Mouse (Mus musculus) hindbrain, postnatal 0 days (tissue): ENCODE results near the gene Olfr1107. TPM values are rescaled to one million over a fixed set of nuclear protein-coding genes. Genes with fewer than 3 reads are reported as not detected.

Experiments used
- ATAC-seq: fragments of 200-750 bp; cut with Nextera tagmentation; 2 replicates; pipeline ENCODE4 v1.8.0; 2017; ENCODE audit warnings: mild to moderate bottlenecking, moderate TSS enrichment, moderate library complexity
- DNase-seq: peaks from one replicate; pipeline ENCODE4 v3.0.0-alpha.2; 2015; ENCODE audit warnings: low spot score
- H3K27ac ChIP-seq: fragments of 300-500 bp; sonication (generic); 2 replicates; pipeline ENCODE4 v1.5.1; 2014; ENCODE audit warnings: mild to moderate bottlenecking
- H3K27me3 ChIP-seq: fragments of 300-500 bp; sonication (generic); 2 replicates; pipeline ENCODE4 v1.6.1; 2014; ENCODE audit warnings: low read length, mixed read lengths; ENCODE audit not compliant: insufficient read depth
- H3K36me3 ChIP-seq: fragments of 300-500 bp; sonication (generic); 2 replicates; pipeline ENCODE4 v1.6.1; 2014; ENCODE audit warnings: low read length, mixed read lengths; ENCODE audit not compliant: insufficient read depth
- H3K4me1 ChIP-seq: fragments of 300-500 bp; sonication (generic); 2 replicates; pipeline ENCODE4 v1.6.1; 2014; ENCODE audit warnings: antibody characterized with exemption, low read length, mixed read lengths; ENCODE audit not compliant: insufficient read depth
- H3K4me2 ChIP-seq: fragments of 300-500 bp; sonication (generic); 2 replicates; pipeline ENCODE4 v1.6.1; 2014; ENCODE audit warnings: low read depth, mild to moderate bottlenecking, low read length, moderate library complexity, mixed read lengths
- H3K4me3 ChIP-seq: fragments of 300-500 bp; sonication (generic); 2 replicates; pipeline ENCODE4 v1.5.1; 2014; ENCODE audit warnings: low read length
- H3K9ac ChIP-seq: fragments of 300-500 bp; sonication (generic); replicated peaks from 2 replicates; pipeline ENCODE4 v1.6.1; 2014; ENCODE audit warnings: mild to moderate bottlenecking, low read length, moderate library complexity, mixed read lengths
- H3K9me3 ChIP-seq: fragments of 300-500 bp; sonication (generic); 2 replicates; pipeline ENCODE4 v1.6.1; 2016; ENCODE audit warnings: low read length, mixed read lengths
- CTCF ChIP-seq: IDR thresholded peaks from 2 replicates; pipeline ENCODE4 v1.5.1; 2016; ENCODE audit warnings: antibody characterized with exemption, control low read depth, low read depth
- WGBS: fragments of 180-500 bp; shearing (Covaris S2); extraction: QIAGEN DNeasy Blood & Tissue Kit; methylation state at CpG from one replicate; pipeline ENCODE4 v1.1.7; 2014; 5-methylcytosine and 5-hydroxymethylcytosine counted together
- polyA plus RNA-seq: library from polyadenylated mRNA; unstranded; fragments of >200 nt; fragmentation: Nextera tagmentation; extraction: Ambion mirVana; gene quantifications from 2 replicates; pipeline ENCODE4 v1.2.1, GENCODE M21; 2015
- total RNA-seq: library from RNA; depleted of rRNA; stranded (reverse); fragments of >200 nt; gene quantifications from 2 replicates; pipeline ENCODE4 v1.2.3, GENCODE M21; 2014; rRNA removed

Olfr1107 gene
- not detected in 2 replicates for total RNA-seq
- not detected in 2 replicates for polyA plus RNA-seq

- ATAC-seq: no peak
Observed at GRCm38 (mm10) chr2:87075717-87076116, at the start of gene Olfr1107. TSS of gene Olfr1107 (minus strand) at chr2:87075817.

GRCm38 (mm10) chr2:87114467-87114866, 38.9 kb upstream of the Olfr1107 start, which contains the start of gene Olfr259:
TSS of gene Olfr259 (minus strand) at chr2:87114567.
- Histone ChIP-seq H3K36me3 (no peaks in the 10 kb centered on the region), H3K4me2 (no peak within 1 kb of the TSS), H3K9me3 (no peaks in the 10 kb centered on the region), H3K9ac (no peak within 1 kb of the TSS), H3K27me3 (no peaks in the 10 kb centered on the region), H3K27ac (no peak within 1 kb of the TSS), H3K4me3 (no peak within 1 kb of the TSS), H3K4me1 (no peaks in the 10 kb centered on the region)
- no peak for DNase-seq
- no peak for TF ChIP-seq CTCF
- ATAC-seq: no peak

More at GRCm38 (mm10) chr2:87075717-87076116, at the start of gene Olfr1107:
- Histone ChIP-seq H3K36me3 (no peaks in the 10 kb centered on the region), H3K27ac (no peak within 1 kb of the TSS), H3K4me1 (no peaks in the 10 kb centered on the region), H3K27me3 (no peaks in the 10 kb centered on the region), H3K9ac (no peak within 1 kb of the TSS), H3K4me3 (no peak within 1 kb of the TSS), H3K4me2 (no peak within 1 kb of the TSS), H3K9me3 (no peaks in the 10 kb centered on the region)
- no peak for TF ChIP-seq CTCF
- whole genome bisulfite sequencing: 80% methylated on average over 1 of the region's 1 CpGs
- no peak for DNase-seq

GRCm38 (mm10) chr2:87095908-87096307, 20.3 kb upstream of the Olfr1107 start, which contains the start of gene Olfr1109:
TSS of gene Olfr1109 (minus strand) at chr2:87096008.
- DNase-seq (no peak), ATAC-seq (no peak)
- no peaks in the 10 kb centered on the region for H3K36me3 ChIP-seq
- H3K4me3 ChIP-seq: no peak within 1 kb of the TSS
- H3K27ac ChIP-seq: no peak within 1 kb of the TSS
- no peak for TF ChIP-seq CTCF
- H3K9ac ChIP-seq: no peak within 1 kb of the TSS
- no peaks in the 10 kb centered on the region for H3K4me1 ChIP-seq
- H3K27me3 ChIP-seq: no peaks in the 10 kb centered on the region
- WGBS: 50% methylated on average over 1 of the region's 1 CpGs
- no peaks in the 10 kb centered on the region for H3K9me3 ChIP-seq
- no peak within 1 kb of the TSS for H3K4me2 ChIP-seq

DNA sequence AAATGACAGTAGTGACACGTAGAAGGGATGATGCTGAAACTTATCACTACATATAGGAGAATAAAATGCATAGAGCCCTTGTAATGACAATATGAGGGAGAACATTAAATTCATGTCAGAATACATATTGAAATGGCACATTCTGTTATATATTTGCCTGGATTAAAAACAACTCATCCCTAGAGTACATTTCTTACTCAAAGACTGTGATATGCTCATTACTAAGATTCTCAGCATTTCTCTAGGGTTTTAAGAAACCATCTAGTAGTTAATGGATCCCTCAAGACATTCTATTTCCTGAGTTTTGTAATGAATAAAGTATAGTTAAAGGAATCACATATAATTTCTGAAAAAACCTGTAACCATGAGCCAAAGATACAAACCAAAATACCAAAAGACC, 23.4 kb downstream of the Olfr1107 start, which contains the start of gene Olfr1106:
Gene Olfr1106 (minus strand): TSS at position 101 of the 400 bp plus-strand sequence.
- H3K36me3 ChIP-seq: no peaks in the 10 kb centered on the region
- 0 out of 2 replicates have a peak, but pooled peaks cover 4% of the 10 kb centered on the region for H3K9me3 ChIP-seq
- no peaks in the 10 kb centered on the region for H3K27me3 ChIP-seq
- no peak within 1 kb of the TSS for H3K4me3 ChIP-seq
- DNase-seq (no peak), ATAC-seq (no peak)
- no peak within 1 kb of the TSS for H3K9ac ChIP-seq
- H3K27ac ChIP-seq: no peak within 1 kb of the TSS
- no peak for TF ChIP-seq CTCF
- H3K4me2 ChIP-seq: no peak within 1 kb of the TSS
- WGBS: 78% methylated on average over 1 of the region's 1 CpGs
- no peaks in the 10 kb centered on the region for H3K4me1 ChIP-seq

DNA sequence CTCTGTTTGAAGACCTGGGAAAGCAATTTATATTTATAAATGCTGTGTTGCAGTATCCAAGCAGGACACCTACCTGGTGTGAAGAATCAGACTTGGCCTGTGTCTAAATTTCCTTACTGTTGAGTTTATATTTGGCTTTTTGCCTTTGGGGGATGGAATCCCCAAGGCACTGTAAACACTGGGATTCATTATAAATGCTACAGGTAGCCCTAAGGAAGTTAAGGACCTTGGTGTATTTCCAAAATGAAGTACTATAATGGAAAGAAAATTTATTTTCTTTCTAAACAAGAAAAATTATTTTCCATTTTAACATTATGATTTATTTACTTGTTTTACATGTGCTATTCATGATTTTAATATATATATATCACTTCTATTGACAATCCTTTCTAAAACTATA, 39.2 kb downstream of the Olfr1107 start, which contains the start of gene Olfr1105:
Gene Olfr1105 (minus strand): TSS at position 101 of the 400 bp plus-strand sequence.
- H3K27me3 ChIP-seq: no peaks in the 10 kb centered on the region
- no peak for DNase-seq
- no peak within 1 kb of the TSS for H3K4me2 ChIP-seq
- H3K9me3 ChIP-seq: no peaks in the 10 kb centered on the region
- no peak for TF ChIP-seq CTCF
- H3K27ac ChIP-seq: no peak within 1 kb of the TSS
- no peak for ATAC-seq
- H3K9ac ChIP-seq: no peak within 1 kb of the TSS
- H3K36me3 ChIP-seq: no peaks in the 10 kb centered on the region
- no peaks in the 10 kb centered on the region for H3K4me1 ChIP-seq
- no peak within 1 kb of the TSS for H3K4me3 ChIP-seq

- WGBS: 85% methylated on average over 1 of the region's 1 CpGs
- no peak within 1 kb of the TSS for H3K4me3 ChIP-seq
- no peak within 1 kb of the TSS for H3K27ac ChIP-seq
- no peak for DNase-seq
- H3K9me3 ChIP-seq: no peaks in the 10 kb centered on the region
- no peak for TF ChIP-seq CTCF
- no peaks in the 10 kb centered on the region for H3K27me3 ChIP-seq
- ATAC-seq: no peak
- no peak within 1 kb of the TSS for H3K9ac ChIP-seq
- H3K36me3 ChIP-seq: no peaks in the 10 kb centered on the region
- no peak within 1 kb of the TSS for H3K4me2 ChIP-seq
- no peaks in the 10 kb centered on the region for H3K4me1 ChIP-seq
Observed at GRCm38 (mm10) chr2:87026980-87027379, 48.6 kb downstream of the Olfr1107 start, which contains the start of gene Olfr1104. TSS of gene Olfr1104 (minus strand) at chr2:87027080.

Other genes with a start within 250 kb of the Olfr1107 start
- not detected in 2 replicates for gene Olfr1095, start 224.1 kb downstream of the Olfr1107 start, total RNA-seq
- gene Olfr1095, start 224.1 kb downstream of the Olfr1107 start, polyA plus RNA-seq: not detected in 2 replicates
- gene Gm13723, start 201.0 kb downstream of the Olfr1107 start, total RNA-seq: not detected in 2 replicates
- gene Gm13723, start 201.0 kb downstream of the Olfr1107 start, polyA plus RNA-seq: not detected in 2 replicates
- gene Olfr1097, start 183.6 kb downstream of the Olfr1107 start, total RNA-seq: not detected in 2 replicates
- gene Olfr1097, start 183.6 kb downstream of the Olfr1107 start, polyA plus RNA-seq: not detected in 2 replicates
- gene Olfr1098, start 151.3 kb downstream of the Olfr1107 start, total RNA-seq: not detected in 2 replicates
- gene Olfr1098, start 151.3 kb downstream of the Olfr1107 start, polyA plus RNA-seq: not detected in 2 replicates
- gene Olfr1099, start 115.1 kb downstream of the Olfr1107 start, total RNA-seq: not detected in 2 replicates
- gene Olfr1099, start 115.1 kb downstream of the Olfr1107 start, polyA plus RNA-seq: not detected in 2 replicates
- gene Olfr1100, start 95.9 kb downstream of the Olfr1107 start, total RNA-seq: not detected in 2 replicates
- not detected in 2 replicates for gene Olfr1100, start 95.9 kb downstream of the Olfr1107 start, polyA plus RNA-seq
- not detected in 2 replicates for gene Olfr1101, start 84.6 kb downstream of the Olfr1107 start, total RNA-seq
- not detected in 2 replicates for gene Olfr1101, start 84.6 kb downstream of the Olfr1107 start, polyA plus RNA-seq
- gene Olfr1102, start 77.4 kb downstream of the Olfr1107 start, total RNA-seq: not detected in 2 replicates
- not detected in 2 replicates for gene Olfr1102, start 77.4 kb downstream of the Olfr1107 start, polyA plus RNA-seq
- not detected in 2 replicates for gene Olfr1104, start 48.7 kb downstream of the Olfr1107 start, total RNA-seq
- gene Olfr1104, start 48.7 kb downstream of the Olfr1107 start, polyA plus RNA-seq: not detected in 2 replicates
- not detected in 2 replicates for gene Olfr1105, start 39.3 kb downstream of the Olfr1107 start, total RNA-seq
- not detected in 2 replicates for gene Olfr1105, start 39.3 kb downstream of the Olfr1107 start, polyA plus RNA-seq
- not detected in 2 replicates for gene Olfr1106, start 23.5 kb downstream of the Olfr1107 start, total RNA-seq
- not detected in 2 replicates for gene Olfr1106, start 23.5 kb downstream of the Olfr1107 start, polyA plus RNA-seq
- gene Olfr1109, start 20.2 kb upstream of the Olfr1107 start, total RNA-seq: not detected in 2 replicates
- not detected in 2 replicates for gene Olfr1109, start 20.2 kb upstream of the Olfr1107 start, polyA plus RNA-seq
- not detected in 2 replicates for gene Olfr259, start 38.8 kb upstream of the Olfr1107 start, total RNA-seq
- gene Olfr259, start 38.8 kb upstream of the Olfr1107 start, polyA plus RNA-seq: not detected in 2 replicates
- not detected in 2 replicates for gene Olfr1110, start 64.5 kb upstream of the Olfr1107 start, total RNA-seq
- gene Olfr1110, start 64.5 kb upstream of the Olfr1107 start, polyA plus RNA-seq: not detected in 2 replicates
- gene Olfr1111, start 76.8 kb upstream of the Olfr1107 start, total RNA-seq: not detected in 2 replicates
- not detected in 2 replicates for gene Olfr1111, start 76.8 kb upstream of the Olfr1107 start, polyA plus RNA-seq
- gene Olfr1112, start 112.0 kb upstream of the Olfr1107 start, total RNA-seq: not detected in 2 replicates
- not detected in 2 replicates for gene Olfr1112, start 112.0 kb upstream of the Olfr1107 start, polyA plus RNA-seq
- gene Olfr1113, start 133.2 kb upstream of the Olfr1107 start, total RNA-seq: not detected in 2 replicates
- gene Olfr1113, start 133.2 kb upstream of the Olfr1107 start, polyA plus RNA-seq: not detected in 2 replicates
- gene Olfr1115, start 172.2 kb upstream of the Olfr1107 start, total RNA-seq: not detected in 2 replicates
- gene Olfr1115, start 172.2 kb upstream of the Olfr1107 start, polyA plus RNA-seq: not detected in 2 replicates
- not detected in 2 replicates for gene Olfr1116, start 191.7 kb upstream of the Olfr1107 start, total RNA-seq
- gene Olfr1116, start 191.7 kb upstream of the Olfr1107 start, polyA plus RNA-seq: not detected in 2 replicates
- gene Olfr1118, start 231.8 kb upstream of the Olfr1107 start, total RNA-seq: not detected in 2 replicates
- gene Olfr1118, start 231.8 kb upstream of the Olfr1107 start, polyA plus RNA-seq: not detected in 2 replicates